Mouse (Mus musculus): Measurements from ENCODE around the gene Epp13.
"Not testable (repeated sequence)": the region's sequence is repeated elsewhere in the genome, so short reads cannot be mapped to it uniquely, and the experiment has no call there.

Gene Epp13

GRCm38 (mm10) chr7:6252410-6252809 is at the start of gene Epp13:
TSS of gene Epp13 (plus strand) at chr7:6252710.
- no peak for DNase-seq (ENCODE audit: low spot score in 2 of 2)

- no peak for DNase-seq (ENCODE audit: low spot score in 2 of 2)
Observed at GRCm38 (mm10) chr7:6204200-6204599, 48.3 kb upstream of the Epp13 start.

GRCm38 (mm10) chr7:6213144-6213543 is 39.4 kb upstream of the Epp13 start:
- peak; percentile 2 to 5 for DNase-seq (ENCODE audit: low spot score in 2 of 2)

- not testable (repeated sequence) for DNase-seq (ENCODE audit: low spot score in 2 of 2)
Observed at GRCm38 (mm10) chr7:6214691-6215090, 37.8 kb upstream of the Epp13 start.

GRCm38 (mm10) chr7:6220147-6220546 is 32.4 kb upstream of the Epp13 start:
- DNase-seq (ENCODE audit: low spot score in 2 of 2): no peak

GRCm38 (mm10) chr7:6221978-6222377 is 30.5 kb upstream of the Epp13 start, which contains the start of gene Zscan5b:
TSS of gene Zscan5b (plus strand) at chr7:6222278.
- no peak for DNase-seq (ENCODE audit: low spot score in 2 of 2)

- not testable (repeated sequence) for DNase-seq (ENCODE audit: low spot score in 2 of 2)
Observed at GRCm38 (mm10) chr7:6228491-6228890, 24.0 kb upstream of the Epp13 start.

GRCm38 (mm10) chr7:6239787-6240186 is 12.7 kb upstream of the Epp13 start:
- no peak for DNase-seq (ENCODE audit: low spot score in 2 of 2)

GRCm38 (mm10) chr7:6240841-6241425 is 11.6 kb upstream of the Epp13 start:
- DNase-seq (ENCODE audit: low spot score in 2 of 2): peak; percentile 49 to 52

- DNase-seq (ENCODE audit: low spot score in 2 of 2): no peak
Observed at GRCm38 (mm10) chr7:6244361-6245292, 7.9 kb upstream of the Epp13 start.

GRCm38 (mm10) chr7:6254451-6254850 is 1.9 kb downstream of the Epp13 start:
- no peak for DNase-seq (ENCODE audit: low spot score in 2 of 2)

- no peak for DNase-seq (ENCODE audit: low spot score in 2 of 2)
Observed at GRCm38 (mm10) chr7:6257386-6257785, 4.9 kb downstream of the Epp13 start.

GRCm38 (mm10) chr7:6258232-6259220 is 6.0 kb downstream of the Epp13 start:
- no peak for DNase-seq (ENCODE audit: low spot score in 2 of 2)

- not testable (repeated sequence) for DNase-seq (ENCODE audit: low spot score in 2 of 2)
Observed at GRCm38 (mm10) chr7:6260004-6260403, 7.5 kb downstream of the Epp13 start.

- no peak for DNase-seq (ENCODE audit: low spot score in 2 of 2)
Observed at GRCm38 (mm10) chr7:6262120-6262519, 9.6 kb downstream of the Epp13 start.

- DNase-seq (ENCODE audit: low spot score in 2 of 2): no peak
Observed at GRCm38 (mm10) chr7:6262984-6263383, 10.5 kb downstream of the Epp13 start.

- DNase-seq (ENCODE audit: low spot score in 2 of 2): peak; percentile 35 to 52
Observed at GRCm38 (mm10) chr7:6265695-6266094, 13.2 kb downstream of the Epp13 start.

- no peak for DNase-seq (ENCODE audit: low spot score in 2 of 2)
Observed at GRCm38 (mm10) chr7:6277906-6278305, 25.4 kb downstream of the Epp13 start.

- DNase-seq (ENCODE audit: low spot score in 2 of 2): peak; percentile 74 to 82
Observed at GRCm38 (mm10) chr7:6282749-6283148, 30.2 kb downstream of the Epp13 start.

GRCm38 (mm10) chr7:6283451-6284075 is 31.1 kb downstream of the Epp13 start:
- DNase-seq (ENCODE audit: low spot score in 2 of 2): peak; percentile 63 to 74

GRCm38 (mm10) chr7:6284442-6285012 is 32.0 kb downstream of the Epp13 start:
- no peak for DNase-seq (ENCODE audit: low spot score in 2 of 2)

All from natural killer cell, adult 2 months (primary cell).